In genomic region chr12:86803651-86804307, GRCm38 (mm10) we compare ENCODE assay signal across 8 mouse cellular contexts.
DNase-seq lines count a peak whose midpoint lies in the region; ATAC-seq lines count a peak whose summit lies in the region.

No protein-coding gene starts in this region.

- WGBS in heart, embryonic 11.5 days (ENCODE audit: insufficient replicate concordance): 43% methylated on average over 6 of the region's 6 CpGs
- 46% methylated on average over 6 of the region's 6 CpGs for WGBS in heart, embryonic 14.5 days
- WGBS in midbrain, embryonic 11.5 days: 67% methylated on average over 6 of the region's 6 CpGs

- no peak overlapping the region for H3K4me3 ChIP-seq in heart, embryonic 11.5 days (ENCODE audit: low read depth, low read length)
- H3K4me3 ChIP-seq in heart, embryonic 14.5 days (ENCODE audit: control insufficient read depth in 1 of 2, insufficient read depth in 1 of 2, low read depth in 1 of 2, low read length in 2 of 2): no peak overlapping the region
- no peak overlapping the region for H3K4me3 ChIP-seq in midbrain, embryonic 11.5 days (ENCODE audit: low read depth, low read length)

- no peak for DNase-seq in heart, postnatal 25 days (ENCODE audit: low spot score)
- peak; percentile 51 for DNase-seq in NIH3T3 (ENCODE audit: low read depth)
- DNase-seq in midbrain, embryonic 11.5 days (ENCODE audit: low spot score, missing footprints): no peak
- no peak for DNase-seq in left cerebral cortex, postnatal 4 days
- no peak for DNase-seq in left cerebral cortex, adult 9 months (ENCODE audit: low spot score in 2 of 2)

- peaks cover 74% of the 10 kb centered on the region for H3K4me1 ChIP-seq in heart, embryonic 11.5 days (ENCODE audit: control insufficient read depth, insufficient read depth, low read length)
- H3K4me1 ChIP-seq in heart, embryonic 14.5 days (ENCODE audit: control insufficient read depth in 2 of 2, insufficient read depth in 2 of 2, low read length in 2 of 2): peaks cover 61 to 85% of the 10 kb centered on the region in 2 experiments
- H3K4me1 ChIP-seq in midbrain, embryonic 11.5 days (ENCODE audit: control insufficient read depth, insufficient read depth, low read length): peaks cover 88% of the 10 kb centered on the region

- no peaks in the 10 kb centered on the region for H3K9me3 ChIP-seq in heart, embryonic 11.5 days (replicated peaks; ENCODE audit: control insufficient read depth, low read length)
- H3K9me3 ChIP-seq in heart, embryonic 14.5 days (ENCODE audit: control insufficient read depth, low read length): no peaks in the 10 kb centered on the region
- no peaks in the 10 kb centered on the region for H3K9me3 ChIP-seq in midbrain, embryonic 11.5 days (ENCODE audit: control insufficient read depth, low read length)

- intact Hi-C loops in heart, postnatal 25 days (cut with DNase I): loop anchor here (2.0 kb wide), 1 partner anchor 15 kb away; no protein-coding TSS in a partner anchor
- intact Hi-C loops in left cerebral cortex, postnatal 4 days (cut with DNase I): loop anchor here (5.0 kb wide), 1 partner anchor 79 kb away; the partner anchor contains the start of gene Irf2bpl

- no peak overlapping the region for H3K9ac ChIP-seq in heart, embryonic 11.5 days (ENCODE audit: low read depth, low read length)
- 0 out of 2 replicates have a peak overlapping the region, but pooled peaks have one; percentile 11 for H3K9ac ChIP-seq in heart, embryonic 14.5 days (ENCODE audit: low read length)
- no peak overlapping the region for H3K9ac ChIP-seq in midbrain, embryonic 11.5 days (ENCODE audit: low read length)

- no peak for ATAC-seq in heart, embryonic 11.5 days (replicated peaks; ENCODE audit: insufficient number of reproducible peaks, low FRiP score, low TSS enrichment)
- no peak for ATAC-seq in heart, embryonic 14.5 days (ENCODE audit: insufficient number of reproducible peaks, insufficient read depth, low FRiP score, low read depth)
- ATAC-seq in midbrain, embryonic 11.5 days (ENCODE audit: low FRiP score): no peak
- ATAC-seq in erythroblast, adult 5-6 weeks (replicated peaks; ENCODE audit: low FRiP score, poor library complexity, severe bottlenecking): no peak

- no peak overlapping the region for H3K4me2 ChIP-seq in heart, embryonic 11.5 days
- H3K4me2 ChIP-seq in heart, embryonic 14.5 days (ENCODE audit: low read length): no peak overlapping the region
- no peak overlapping the region for H3K4me2 ChIP-seq in midbrain, embryonic 11.5 days

- H3K27me3 ChIP-seq in heart, embryonic 11.5 days (ENCODE audit: control insufficient read depth, insufficient read depth, low read length): no peaks in the 10 kb centered on the region
- H3K27me3 ChIP-seq in heart, embryonic 14.5 days (ENCODE audit: control insufficient read depth, insufficient read depth, low read length): no peaks in the 10 kb centered on the region
- peaks cover 9% of the 10 kb centered on the region for H3K27me3 ChIP-seq in midbrain, embryonic 11.5 days (ENCODE audit: control insufficient read depth, insufficient read depth, low read length)

- no peaks in the 10 kb centered on the region for H3K36me3 ChIP-seq in heart, embryonic 11.5 days (ENCODE audit: control insufficient read depth, insufficient read depth, low read length)
- H3K36me3 ChIP-seq in heart, embryonic 14.5 days (ENCODE audit: control insufficient read depth, insufficient read depth, low read length): no peaks in the 10 kb centered on the region
- H3K36me3 ChIP-seq in midbrain, embryonic 11.5 days (ENCODE audit: control insufficient read depth, insufficient read depth, low read length): no peaks in the 10 kb centered on the region

- H3K27ac ChIP-seq in heart, embryonic 11.5 days (ENCODE audit: low read depth, low read length): peak overlapping the region; percentile 51
- peak overlapping the region; percentile 45 to 71 for H3K27ac ChIP-seq in heart, embryonic 14.5 days (replicated peaks in 1 of 2; ENCODE audit: control insufficient read depth in 1 of 2, insufficient read depth in 1 of 2, low read depth in 2 of 2, low read length in 2 of 2)
- H3K27ac ChIP-seq in midbrain, embryonic 11.5 days (ENCODE audit: low read depth, low read length): 0 out of 2 replicates have a peak overlapping the region, but pooled peaks have one; percentile 4

Comparison
In these comparisons a context has a peak if more than half of its experiments do, and no peak if none do; other contexts are left out.
1. H3K27ac ChIP-seq: peak in every context shown above with its lines; median percentile 58 in heart, embryonic 14.5 days; 51 in heart, embryonic 11.5 days; 4 in midbrain, embryonic 11.5 days.